19 mouse cellular contexts compared by ENCODE assay signal in the genomic region with DNA sequence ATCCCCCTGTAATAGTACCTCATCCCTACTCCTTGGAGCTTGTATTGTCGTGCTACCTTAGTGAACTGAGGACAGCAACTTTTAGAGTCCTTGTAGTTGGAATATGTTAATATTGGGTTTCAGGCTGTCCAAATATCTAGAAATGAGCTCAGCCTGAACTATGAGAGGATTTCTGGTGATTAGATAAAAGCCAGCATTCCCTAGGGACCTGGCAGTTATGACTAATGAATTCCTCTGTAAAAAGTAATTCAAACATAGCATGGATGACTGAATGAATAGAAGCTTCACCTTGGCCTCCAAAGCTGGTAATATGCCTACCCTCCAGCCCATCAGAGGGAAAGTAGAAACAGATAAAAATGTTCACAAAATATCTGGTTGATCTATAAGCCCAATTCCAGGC. TPM values are rescaled to one million over a fixed set of nuclear protein-coding genes. Genes with fewer than 3 reads are reported as not detected.
"Had no signal": no experiment of that assay in that cellular context is flagged by ENCODE, and none has a peak within 500 bp of the region (broad histone marks: within the 10 kb centered on the region; RNA-seq: fewer than 3 reads in every experiment).

No protein-coding gene starts in this region.

- ATAC-seq: liver, postnatal 0 days; lung, postnatal 0 days had no signal

- H3K9me3 ChIP-seq: kidney, embryonic 15.5 days; limb, embryonic 12.5 days; limb, embryonic 15.5 days; neural tube, embryonic 13.5 days had no signal

- H3K4me3 ChIP-seq: kidney, embryonic 15.5 days; limb, embryonic 12.5 days; limb, embryonic 15.5 days; neural tube, embryonic 13.5 days had no signal

- H3K36me3 ChIP-seq: kidney, embryonic 15.5 days; limb, embryonic 12.5 days; limb, embryonic 15.5 days; neural tube, embryonic 13.5 days had no signal

- DNase-seq: kidney, adult 2 months; kidney, postnatal 14 days; kidney, postnatal 4 days; left cerebral cortex, postnatal 4 days; liver, postnatal 0 days; lung, embryonic 14.5 days; midbrain, embryonic 14.5 days; thymus, adult 2 months; thymus, postnatal 14 days; thymus, postnatal 4 days had no signal

- H3K4me2 ChIP-seq: kidney, embryonic 15.5 days; limb, embryonic 12.5 days; limb, embryonic 15.5 days; liver, embryonic 11.5 days; lung, embryonic 14.5 days; neural tube, embryonic 13.5 days had no signal

- H3K9ac ChIP-seq: kidney, embryonic 15.5 days; limb, embryonic 12.5 days; limb, embryonic 15.5 days; liver, embryonic 14.5 days; liver, postnatal 0 days; lung, embryonic 14.5 days; neural tube, embryonic 13.5 days had no signal

- H3K27ac ChIP-seq: kidney, embryonic 15.5 days; limb, embryonic 12.5 days; limb, embryonic 15.5 days; liver, embryonic 14.5 days; macrophage; neural tube, embryonic 13.5 days; stomach, postnatal 0 days had no signal

RNA-seq across cellular contexts. Expression of a gene that starts 3.6 kb away (rescaled TPM):
- polyA plus RNA-seq: macrophage had no signal
